Mouse (Mus musculus): ENCODE results near the gene Btbd35f27.
"Not testable (repeated sequence)": the region's sequence is repeated elsewhere in the genome, so short reads cannot be mapped to it uniquely, and the experiment has no call there.

Btbd35f27 gene

DNA sequence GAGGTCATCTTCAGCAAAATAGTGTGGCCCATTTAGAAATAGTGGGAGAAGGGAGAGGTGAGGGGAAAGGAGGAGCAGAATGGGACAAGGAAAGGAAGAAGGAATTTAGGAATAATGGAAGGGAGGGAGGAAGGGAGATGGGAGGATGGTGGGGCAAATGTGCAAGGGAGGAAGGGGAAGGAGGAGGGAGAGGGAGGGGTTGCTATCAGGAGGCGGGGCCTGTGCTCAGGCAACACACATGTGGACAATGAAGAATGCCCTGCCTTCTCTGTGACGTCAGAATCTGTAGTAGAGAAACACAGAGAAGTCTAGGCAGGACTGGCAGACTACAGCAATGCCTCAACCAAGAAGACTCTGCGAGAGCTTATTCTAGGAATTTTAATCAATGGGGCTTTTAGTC, at the start of gene Btbd35f27:
TSS of gene Btbd35f27 (plus strand) at position 301 of the 400 bp plus-strand sequence.
- not testable (repeated sequence) for DNase-seq (ENCODE audit: low spot score)
